Mouse (Mus musculus) telencephalon, adult 2 months (tissue): Measurements from ENCODE around the gene Dnajb4.
A peak's percentile ranks its signal among the peaks of the same experiment; 100 is the strongest.
"Not testable (repeated sequence)": the region's sequence is repeated elsewhere in the genome, so short reads cannot be mapped to it uniquely, and the experiment has no call there.

ENCODE experiments used
- DNase-seq: peaks from one replicate; pipeline ENCODE4 v3.0.0-alpha.2; 2011; ENCODE audit warnings: low read depth, low spot score

The Dnajb4 gene

DNA sequence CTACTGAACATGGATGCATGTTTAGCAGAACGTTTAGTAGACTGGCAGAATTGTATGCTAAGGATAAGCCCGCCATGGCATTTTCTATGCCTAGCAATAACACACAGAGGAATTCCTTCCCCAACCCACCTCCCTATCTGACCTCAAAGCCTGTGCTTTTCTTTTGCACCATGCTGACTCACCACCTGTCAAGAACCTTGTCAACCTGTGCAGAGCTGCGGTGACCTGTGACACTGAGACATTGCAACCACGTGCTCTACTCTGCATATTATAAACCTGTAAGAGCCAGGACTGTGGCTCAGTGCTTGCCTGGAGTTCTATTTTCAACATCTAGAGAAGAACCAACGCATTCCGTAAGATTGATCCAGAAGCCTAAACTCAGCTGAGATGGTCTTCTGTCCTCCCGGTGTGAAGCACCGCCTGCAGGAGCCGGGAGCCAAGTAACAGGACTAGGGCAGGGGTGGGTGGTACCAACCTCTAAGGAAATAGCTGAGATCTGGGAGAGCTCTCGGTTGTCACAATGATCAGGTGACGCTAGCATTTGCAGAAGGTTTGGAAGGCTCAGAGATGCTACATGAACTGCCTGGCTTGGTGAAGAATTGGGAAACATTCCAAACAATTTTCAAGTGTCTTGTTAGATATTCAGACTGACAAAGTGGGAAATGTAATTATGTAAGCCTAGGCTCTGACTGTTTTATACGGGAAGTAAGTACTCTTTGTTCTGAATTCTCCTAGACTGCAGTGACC lies 62.8 kb downstream of the Dnajb4 start:
- peak; percentile 61 for DNase-seq

- DNase-seq: no peak
Observed at GRCm38 (mm10) chr3:152145186-152145585, 64.9 kb downstream of the Dnajb4 start.

GRCm38 (mm10) chr3:152142989-152143695 lies 67.0 kb downstream of the Dnajb4 start:
- no peak for DNase-seq

DNA sequence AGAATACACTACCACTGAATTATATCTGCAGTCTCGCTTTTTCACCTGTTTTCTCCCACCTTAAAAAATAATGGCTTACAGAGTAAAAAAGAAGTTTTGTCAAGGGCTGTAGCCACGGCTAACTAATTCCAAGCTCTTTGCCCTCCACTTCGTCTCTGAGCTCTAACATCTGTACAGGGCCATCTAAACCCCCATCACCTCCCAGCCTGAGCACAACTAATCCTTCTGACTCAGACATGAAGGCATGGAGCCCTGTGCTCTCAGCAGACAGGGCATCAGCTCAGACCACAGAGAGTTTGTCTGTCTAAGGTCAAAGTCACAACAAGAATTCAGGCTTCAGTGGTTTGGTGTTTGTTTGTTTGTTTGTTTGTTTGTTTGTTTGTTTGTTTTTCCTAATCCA lies 68.0 kb downstream of the Dnajb4 start:
- DNase-seq: no peak

- not testable (repeated sequence) for DNase-seq
Observed at GRCm38 (mm10) chr3:152139308-152139707, 70.8 kb downstream of the Dnajb4 start.

DNA sequence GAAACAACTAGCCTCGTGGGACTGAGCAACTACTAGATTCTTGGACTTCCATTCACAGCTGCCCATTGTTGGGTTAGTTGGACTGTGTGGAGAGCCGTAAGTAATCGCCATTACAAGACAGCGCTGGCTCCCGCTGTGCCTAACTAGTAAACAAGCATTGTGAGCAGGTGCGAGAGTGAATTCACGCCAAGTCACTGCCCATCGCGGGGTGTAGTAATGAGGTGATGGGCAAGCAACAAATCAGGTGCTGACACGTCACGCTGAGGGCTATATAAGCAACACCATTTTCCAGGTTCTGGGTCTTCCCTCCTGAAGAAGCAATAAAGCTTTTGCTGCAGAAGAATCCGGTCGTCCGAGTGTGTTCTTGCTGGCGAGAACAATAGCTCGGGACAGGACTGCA lies 74.0 kb downstream of the Dnajb4 start:
- DNase-seq: not testable (repeated sequence)

DNA sequence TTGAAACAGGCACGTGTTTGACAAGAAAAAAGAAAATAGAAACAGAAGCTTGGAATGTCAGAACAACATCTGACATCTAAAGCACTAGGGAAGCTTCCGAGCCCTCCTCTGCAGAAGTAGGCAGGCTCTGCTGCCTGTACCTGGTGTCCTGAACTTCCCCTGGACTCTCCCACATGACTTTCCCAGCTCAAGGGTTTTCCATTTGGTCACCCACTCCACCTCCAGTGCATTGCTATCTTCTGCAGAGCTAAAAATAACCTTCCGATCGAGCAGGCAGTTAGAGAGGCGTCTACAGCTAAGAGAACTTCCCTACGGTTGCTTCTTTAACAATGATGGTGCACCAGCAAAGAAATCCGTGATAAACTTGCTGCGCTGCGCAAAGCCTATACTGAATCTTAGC lies 76.5 kb downstream of the Dnajb4 start:
- DNase-seq: no peak

DNA sequence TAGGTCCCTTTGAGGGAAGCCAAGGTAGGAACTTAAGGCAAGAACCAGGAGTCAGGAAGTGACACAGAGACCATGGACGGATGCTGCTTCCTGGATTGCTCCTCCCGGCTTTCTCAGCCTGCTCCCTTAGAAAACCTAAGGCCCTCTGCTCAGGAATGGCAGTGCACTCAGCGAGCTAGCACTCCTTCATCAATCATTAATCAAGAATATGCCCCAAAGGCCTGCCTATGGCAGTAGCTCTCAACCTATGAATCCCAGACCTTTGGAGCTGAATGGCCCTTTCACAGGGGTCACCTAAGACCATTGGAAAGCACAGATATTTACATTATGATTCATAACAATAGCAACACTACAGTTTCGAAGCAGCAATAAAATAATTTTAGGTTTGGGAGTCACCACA lies 79.1 kb downstream of the Dnajb4 start:
- no peak for DNase-seq

GRCm38 (mm10) chr3:152129426-152129825 lies 80.7 kb downstream of the Dnajb4 start:
- not testable (repeated sequence) for DNase-seq

DNA sequence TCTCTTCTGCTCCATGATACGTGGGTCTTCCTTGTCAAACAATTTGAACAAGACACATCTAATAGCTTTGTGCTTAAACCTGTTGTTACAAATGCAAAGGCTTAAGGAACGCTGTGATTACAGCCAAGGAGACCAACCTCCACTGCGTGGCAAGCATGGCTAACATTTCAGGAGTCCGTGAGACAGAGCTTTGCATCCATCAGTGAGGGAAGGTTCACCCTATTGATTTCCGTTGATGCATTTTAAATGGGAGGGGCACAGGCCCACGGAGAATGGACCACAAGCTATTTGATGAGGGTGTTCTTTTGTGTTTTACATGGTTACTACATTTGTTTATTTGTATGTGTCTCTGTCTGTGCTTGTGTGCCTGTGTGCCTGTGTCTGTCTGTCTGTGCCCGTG lies 81.5 kb downstream of the Dnajb4 start:
- DNase-seq: no peak
